Mouse (Mus musculus) forebrain, embryonic 15.5 days (tissue): ENCODE measurements around the gene Fastk. TPM values are rescaled to one million over a fixed set of nuclear protein-coding genes. Genes with fewer than 3 reads are reported as not detected.
A peak's percentile ranks its signal among the peaks of the same experiment; 100 is the strongest.
"Not testable (repeated sequence)": the region's sequence is repeated elsewhere in the genome, so short reads cannot be mapped to it uniquely, and the experiment has no call there.

ENCODE experiments used
- ATAC-seq: fragments of 200-750 bp; cut with Nextera tagmentation; replicated peaks from 2 replicates; pipeline ENCODE4 v1.8.0; 2017; ENCODE audit warnings: mild to moderate bottlenecking, moderate TSS enrichment, moderate library complexity
- H3K27ac ChIP-seq: fragments of 300-500 bp; sonication (generic); replicated peaks from 2 replicates; pipeline ENCODE4 v1.5.1; 2015; ENCODE audit warnings: mild to moderate bottlenecking, inconsistent platforms
- H3K27me3 ChIP-seq: fragments of 300-500 bp; sonication (generic); 2 replicates; pipeline ENCODE4 v1.6.1; 2015; ENCODE audit warnings: inconsistent platforms
- H3K36me3 ChIP-seq: fragments of 300-500 bp; sonication (generic); 2 replicates; pipeline ENCODE4 v1.6.1; 2015; ENCODE audit warnings: mild to moderate bottlenecking, inconsistent platforms
- H3K4me1 ChIP-seq: fragments of 300-500 bp; sonication (generic); 2 replicates; pipeline ENCODE4 v1.6.1; 2015; ENCODE audit warnings: inconsistent platforms
- H3K4me2 ChIP-seq: fragments of 300-500 bp; sonication (generic); replicated peaks from 2 replicates; pipeline ENCODE4 v1.6.1; 2015; ENCODE audit warnings: mild to moderate bottlenecking, inconsistent platforms
- H3K4me3 ChIP-seq: fragments of 300-500 bp; sonication (generic); 2 replicates; pipeline ENCODE4 v1.5.1; 2015; ENCODE audit warnings: mild to moderate bottlenecking, inconsistent platforms
- H3K9ac ChIP-seq: fragments of 300-500 bp; sonication (generic); replicated peaks from 2 replicates; pipeline ENCODE4 v1.6.1; 2015; ENCODE audit warnings: mild to moderate bottlenecking, inconsistent platforms
- H3K9me3 ChIP-seq: fragments of 300-500 bp; sonication (generic); 2 replicates; pipeline ENCODE4 v1.6.1; 2016; ENCODE audit warnings: inconsistent platforms
- WGBS: fragments of 180-500 bp; shearing (Covaris S2); methylation state at CpG from one replicate; pipeline ENCODE4 v1.1.7; 2015; ENCODE audit warnings: mixed read lengths; 5-methylcytosine and 5-hydroxymethylcytosine counted together
- polyA plus RNA-seq: library from polyadenylated mRNA; unstranded; fragments of >200 nt; fragmentation: Nextera tagmentation; extraction: Ambion mirVana; gene quantifications from 2 replicates; pipeline ENCODE4 v1.2.1, GENCODE M21; 2015

The Fastk gene
- polyA plus RNA-seq, 1 experiment from 2014 or later, result 90.6 TPM

- Histone ChIP-seq H3K9ac (no peak overlapping the region), H3K4me2 (no peak overlapping the region), H3K9me3 (no peaks in the 10 kb centered on the region), H3K27ac (no peak overlapping the region), H3K4me1 (peaks cover 7% of the 10 kb centered on the region; the same call in 1 of the 2 replicates), H3K4me3 (no peak overlapping the region), H3K36me3 (peaks cover 6% of the 10 kb centered on the region; the same call in 1 of the 2 replicates), H3K27me3 (no peaks in the 10 kb centered on the region)
- 91% methylated on average over 10 of the region's 10 CpGs for WGBS
- ATAC-seq, result no peak
These were observed 45.4 kb downstream of the Fastk start for GRCm38 (mm10) chr5:24399686-24400085.

GRCm38 (mm10) chr5:24396254-24396653, 48.8 kb downstream of the Fastk start:
- not testable (repeated sequence) for H3K9me3 ChIP-seq, H3K27me3 ChIP-seq, H3K36me3 ChIP-seq, H3K4me3 ChIP-seq, H3K9ac ChIP-seq, ATAC-seq, H3K27ac ChIP-seq, H3K4me2 ChIP-seq
- peaks cover 12% of the 10 kb centered on the region; the same call in 1 of the 2 replicates for H3K4me1 ChIP-seq
- WGBS, result 95% methylated on average over 6 of the region's 6 CpGs

GRCm38 (mm10) chr5:24394165-24394894, 50.8 kb downstream of the Fastk start:
- no peaks in the 10 kb centered on the region for H3K9me3 ChIP-seq
- peak overlapping the region; percentile 51 for H3K9ac ChIP-seq
- H3K4me3 ChIP-seq, result peak overlapping the region; percentile 68
- peaks cover 8% of the 10 kb centered on the region; the same call in 1 of the 2 replicates for H3K27me3 ChIP-seq
- 2% methylated on average over 36 of the region's 36 CpGs for WGBS
- H3K4me1 ChIP-seq, result peaks cover 12% of the 10 kb centered on the region; the same call in 1 of the 2 replicates
- H3K36me3 ChIP-seq, result no peaks in the 10 kb centered on the region
- H3K27ac ChIP-seq, result peak overlapping the region; percentile 85
- peak; percentile 97 for ATAC-seq
- peak overlapping the region; percentile 48 for H3K4me2 ChIP-seq

DNA sequence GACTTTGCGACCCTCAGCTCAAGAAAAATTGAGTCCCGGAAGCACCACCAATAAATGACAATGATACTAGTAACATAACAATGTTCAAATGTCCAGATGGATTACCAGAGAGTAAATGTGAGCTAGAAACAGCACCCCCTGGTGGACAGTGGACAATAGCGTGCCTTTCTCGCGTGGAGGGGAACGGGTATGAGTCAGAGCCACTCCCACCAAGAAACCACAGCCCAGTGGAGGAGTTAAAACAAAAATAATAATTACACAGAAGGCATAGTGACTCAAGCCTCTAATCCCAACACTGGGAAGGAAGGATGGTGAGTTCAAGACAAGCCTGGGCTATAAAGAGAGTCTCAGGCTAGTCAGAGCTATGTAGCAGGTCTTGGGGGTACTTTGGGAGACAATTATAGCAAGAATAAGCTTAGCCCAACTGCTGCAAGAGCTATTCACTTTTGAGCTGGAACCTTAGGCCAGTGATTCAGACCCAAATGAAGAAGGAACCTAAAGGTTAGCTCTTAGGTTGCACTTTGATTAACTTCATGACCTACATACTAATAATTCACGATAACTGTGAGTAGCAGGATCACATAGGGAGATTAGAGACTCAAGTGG, 51.6 kb downstream of the Fastk start, which contains the start of gene Abcb8:
Abcb8 (plus strand) TSS at position 272 of the 606 bp plus-strand sequence.
- ATAC-seq, result no peak
- H3K4me2 ChIP-seq, result peak within 1 kb of the TSS; percentile 48
- H3K9me3 ChIP-seq, result no peaks in the 10 kb centered on the region
- H3K36me3 ChIP-seq, result no peaks in the 10 kb centered on the region
- WGBS, result 21% methylated on average over 7 of the region's 7 CpGs
- H3K4me3 ChIP-seq, result peak within 1 kb of the TSS; percentile 68
- H3K9ac ChIP-seq, result peak within 1 kb of the TSS; percentile 51
- H3K27me3 ChIP-seq, result peaks cover 14% of the 10 kb centered on the region; the same call in 1 of the 2 replicates
- H3K4me1 ChIP-seq, result peaks cover 12% of the 10 kb centered on the region
- H3K27ac ChIP-seq, result peak within 1 kb of the TSS; percentile 85

DNA sequence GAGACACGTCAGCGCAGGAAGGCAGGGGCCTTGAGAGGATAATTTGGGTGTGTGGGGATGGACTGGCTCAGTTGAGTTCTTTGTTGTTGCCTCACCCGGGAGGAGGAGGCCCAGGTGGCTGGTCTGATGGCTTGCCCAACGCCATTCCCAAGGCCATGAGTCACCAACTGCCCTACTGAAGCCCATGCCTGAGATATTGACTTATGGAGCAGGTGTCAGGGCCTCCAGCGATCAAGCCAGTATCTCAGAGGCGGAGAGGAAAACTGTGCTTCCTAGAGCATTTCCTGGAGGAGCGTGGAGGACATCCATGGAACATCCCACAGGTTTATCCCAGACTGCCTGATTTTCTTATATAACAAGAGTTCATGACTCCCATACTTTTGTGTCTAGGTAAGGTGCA, 52.4 kb downstream of the Fastk start:
- H3K4me2 ChIP-seq, result no peak overlapping the region
- ATAC-seq, result no peak
- no peaks in the 10 kb centered on the region for H3K9me3 ChIP-seq
- no peaks in the 10 kb centered on the region for H3K36me3 ChIP-seq
- no peak overlapping the region for H3K27ac ChIP-seq
- H3K4me3 ChIP-seq, result no peak overlapping the region
- 86% methylated on average over 7 of the region's 7 CpGs for WGBS
- no peak overlapping the region for H3K9ac ChIP-seq
- peaks cover 19% of the 10 kb centered on the region for H3K4me1 ChIP-seq
- peaks cover 22% of the 10 kb centered on the region; the same call in 1 of the 2 replicates for H3K27me3 ChIP-seq

GRCm38 (mm10) chr5:24391864-24392263, 53.2 kb downstream of the Fastk start, which contains the start of gene Atg9b:
Gene Atg9b (minus strand): TSS chr5:24392143.
- H3K27ac ChIP-seq, result no peak within 1 kb of the TSS
- no peaks in the 10 kb centered on the region for H3K36me3 ChIP-seq
- H3K9me3 ChIP-seq, result no peaks in the 10 kb centered on the region
- peaks cover 24% of the 10 kb centered on the region; the same call in 1 of the 2 replicates for H3K27me3 ChIP-seq
- H3K4me2 ChIP-seq, result no peak within 1 kb of the TSS
- peaks cover 28% of the 10 kb centered on the region for H3K4me1 ChIP-seq
- H3K4me3 ChIP-seq, result no peak within 1 kb of the TSS
- 85% methylated on average over 7 of the region's 7 CpGs for WGBS
- ATAC-seq, result no peak
- no peak within 1 kb of the TSS for H3K9ac ChIP-seq

DNA sequence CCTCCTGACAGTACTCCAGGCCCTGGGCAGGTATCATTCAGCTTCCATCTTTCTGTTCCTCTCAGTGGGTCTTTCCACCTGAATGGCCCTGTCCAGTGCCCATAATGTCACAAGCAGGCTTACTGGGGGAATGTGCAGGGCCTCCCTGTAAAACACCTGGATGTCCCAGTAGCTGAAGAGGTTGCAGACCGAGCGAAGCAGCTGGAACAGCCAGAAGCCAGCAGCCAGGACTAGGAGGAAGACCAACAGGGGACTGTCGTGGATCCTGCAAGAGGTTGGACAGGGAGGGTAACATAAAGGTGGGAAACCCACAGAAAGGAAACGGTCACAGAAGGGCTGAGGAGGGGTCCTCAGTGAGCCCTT, 55.4 kb downstream of the Fastk start:
- Histone ChIP-seq H3K27ac (no peak overlapping the region), H3K27me3 (peaks cover 34% of the 10 kb centered on the region), H3K9me3 (no peaks in the 10 kb centered on the region), H3K36me3 (no peaks in the 10 kb centered on the region), H3K4me3 (no peak overlapping the region), H3K4me2 (no peak overlapping the region), H3K4me1 (peaks cover 21% of the 10 kb centered on the region), H3K9ac (no peak overlapping the region)
- ATAC-seq, result no peak
- WGBS, result 83% methylated on average over 4 of the region's 4 CpGs

GRCm38 (mm10) chr5:24389011-24389657, 56.0 kb downstream of the Fastk start:
- no peak for ATAC-seq
- Histone ChIP-seq H3K27ac (no peak overlapping the region), H3K36me3 (no peaks in the 10 kb centered on the region), H3K9ac (no peak overlapping the region), H3K4me3 (no peak overlapping the region), H3K9me3 (no peaks in the 10 kb centered on the region), H3K27me3 (peaks cover 34% of the 10 kb centered on the region), H3K4me1 (peaks cover 24% of the 10 kb centered on the region), H3K4me2 (no peak overlapping the region)
- WGBS, result 66% methylated on average over 7 of the region's 7 CpGs

Other genes starting within 250 kb of the Fastk start
- gene Kcnh2, start 93.7 kb downstream of the Fastk start, polyA plus RNA-seq, result 5.2 and 6.4 TPM in 2 replicates
- 7.4 TPM in 2 replicates for gene Nos3, start 80.5 kb downstream of the Fastk start, polyA plus RNA-seq
- gene Atg9b, start 53.1 kb downstream of the Fastk start, polyA plus RNA-seq, result 0.64 and 0.93 TPM in 2 replicates
- gene Abcb8, start 51.6 kb downstream of the Fastk start, polyA plus RNA-seq, result 47.9 and 48.7 TPM in 2 replicates
- gene Asic3, start 31.9 kb downstream of the Fastk start, polyA plus RNA-seq, result 0.22 and 0.59 TPM in 2 replicates
- 106 and 114 TPM in 2 replicates for gene Cdk5, start 21.8 kb downstream of the Fastk start, polyA plus RNA-seq
- 18.5 and 23.7 TPM in 2 replicates for gene Slc4a2, start 21.4 kb downstream of the Fastk start, polyA plus RNA-seq
- gene Tmub1, start 2.6 kb upstream of the Fastk start, polyA plus RNA-seq, result 39.4 and 40.1 TPM in 2 replicates
- gene Agap3, start 6.9 kb upstream of the Fastk start, polyA plus RNA-seq, result 76.9 and 108 TPM in 2 replicates
- 1.2 and 2.3 TPM in 2 replicates for gene Gbx1, start 81.9 kb upstream of the Fastk start, polyA plus RNA-seq
- gene Asb10, start 95.7 kb upstream of the Fastk start, polyA plus RNA-seq, result 0.11 and 0.42 TPM in 2 replicates
- 0.42 and 0.56 TPM in 2 replicates for gene 4931409K22Rik, start 111.5 kb upstream of the Fastk start, polyA plus RNA-seq
- gene Abcf2, start 132.2 kb upstream of the Fastk start, polyA plus RNA-seq, result 101 and 106 TPM in 2 replicates
- 19.7 and 21.1 TPM in 2 replicates for gene Chpf2, start 141.5 kb upstream of the Fastk start, polyA plus RNA-seq
- 171 and 176 TPM in 2 replicates for gene Smarcd3, start 179.1 kb upstream of the Fastk start, polyA plus RNA-seq
- gene Nub1, start 240.2 kb upstream of the Fastk start, polyA plus RNA-seq, result 59.7 and 61.2 TPM in 2 replicates